Mouse (Mus musculus) liver, embryonic 14.5 days (tissue): ENCODE results near the gene Ddc. TPM values are rescaled to one million over a fixed set of nuclear protein-coding genes. Genes with fewer than 3 reads are reported as not detected.

Source experiments
- ATAC-seq: fragments of 200-750 bp; cut with Nextera tagmentation; 2 replicates; pipeline ENCODE4 v1.8.0; 2017; ENCODE audit warnings: moderate number of reproducible peaks, mild to moderate bottlenecking, moderate library complexity; ENCODE audit not compliant: insufficient read depth
- DNase-seq, 3 experiments: peaks; one replicate each; pipeline ENCODE4 v3.0.0-alpha.2; 2012 to 2013; ENCODE audit warnings: low read depth in 3 of 3, low spot score in 3 of 3
- H3K27ac ChIP-seq: fragments of 300-500 bp; sonication (generic); 2 replicates; pipeline ENCODE4 v1.5.1; 2014; ENCODE audit warnings: moderate library complexity, mild to moderate bottlenecking, control low read depth, inconsistent platforms
- H3K27me3 ChIP-seq: fragments of 300-500 bp; sonication (generic); 2 replicates; pipeline ENCODE4 v1.6.1; 2014; ENCODE audit warnings: mild to moderate bottlenecking, low read length, moderate library complexity; ENCODE audit not compliant: control insufficient read depth, insufficient read depth
- H3K36me3 ChIP-seq: fragments of 300-500 bp; sonication (generic); replicated peaks from 2 replicates; pipeline ENCODE4 v1.6.1; 2014; ENCODE audit warnings: low read depth; ENCODE audit not compliant: control insufficient read depth, insufficient read depth
- H3K4me1 ChIP-seq, 2 experiments: fragments of 200-500 bp in 1 of 2; fragments of 300-500 bp in 1 of 2; sonication (generic) in 1 of 2; replicated peaks; 2 replicates each; pipeline ENCODE4 v1.6.1; 2012 to 2014; ENCODE audit warnings: antibody characterized with exemption in 1 of 2, inconsistent platforms in 1 of 2, low read length in 1 of 2; ENCODE audit not compliant: control insufficient read depth in 2 of 2, insufficient read depth in 2 of 2
- H3K4me2 ChIP-seq: fragments of 300-500 bp; sonication (generic); 2 replicates; pipeline ENCODE4 v1.6.1; 2014; ENCODE audit warnings: low read depth, mild to moderate bottlenecking, control low read depth, moderate library complexity
- H3K4me3 ChIP-seq, 2 experiments: fragments of 200-500 bp in 1 of 2; fragments of 300-500 bp in 1 of 2; sonication (generic) in 1 of 2; 2 replicates each; pipeline ENCODE4 v1.5.1; 2012 to 2014; ENCODE audit warnings: low read depth in 2 of 2, low read length in 2 of 2, mild to moderate bottlenecking in 2 of 2, control low read depth in 1 of 2, inconsistent platforms in 1 of 2, moderate library complexity in 1 of 2; ENCODE audit not compliant: insufficient read depth in 1 of 2
- H3K9ac ChIP-seq: fragments of 300-500 bp; sonication (generic); replicated peaks from 2 replicates; pipeline ENCODE4 v1.6.1; 2014; ENCODE audit warnings: mild to moderate bottlenecking, control low read depth, moderate library complexity
- H3K9me3 ChIP-seq: fragments of 300-500 bp; sonication (generic); 2 replicates; pipeline ENCODE4 v1.6.1; 2016; ENCODE audit warnings: low read length, mixed read lengths; ENCODE audit not compliant: control insufficient read depth
- CTCF ChIP-seq: IDR thresholded peaks from 2 replicates; pipeline ENCODE4 v1.5.1; 2016; ENCODE audit warnings: antibody characterized with exemption, low read depth, control low read depth
- EP300 ChIP-seq: IDR thresholded peaks from 2 replicates; pipeline ENCODE4 v1.6.1; 2016; ENCODE audit warnings: antibody characterized with exemption, low read depth
- WGBS: fragments of 180-500 bp; shearing (Covaris S2); extraction: QIAGEN DNeasy Blood & Tissue Kit; methylation state at CpG from one replicate; pipeline ENCODE4 v1.1.7; 2014; ENCODE audit not compliant: insufficient replicate concordance; 5-methylcytosine and 5-hydroxymethylcytosine counted together
- polyA plus RNA-seq, 2 experiments: library from polyadenylated mRNA; depleted of rRNA in 1 of 2; stranded (reverse) in 1 of 2; unstranded in 1 of 2; fragments of >200 nt; fragmentation: Nextera tagmentation in 1 of 2; extraction: Ambion mirVana in 1 of 2; gene quantifications; 2 replicates each; pipeline versions ENCODE4 v1.2.1 to v1.2.3; 2012 to 2014

Gene Ddc
- polyA plus RNA-seq, 2 experiments, result 4.3 to 7.4 TPM

DNA sequence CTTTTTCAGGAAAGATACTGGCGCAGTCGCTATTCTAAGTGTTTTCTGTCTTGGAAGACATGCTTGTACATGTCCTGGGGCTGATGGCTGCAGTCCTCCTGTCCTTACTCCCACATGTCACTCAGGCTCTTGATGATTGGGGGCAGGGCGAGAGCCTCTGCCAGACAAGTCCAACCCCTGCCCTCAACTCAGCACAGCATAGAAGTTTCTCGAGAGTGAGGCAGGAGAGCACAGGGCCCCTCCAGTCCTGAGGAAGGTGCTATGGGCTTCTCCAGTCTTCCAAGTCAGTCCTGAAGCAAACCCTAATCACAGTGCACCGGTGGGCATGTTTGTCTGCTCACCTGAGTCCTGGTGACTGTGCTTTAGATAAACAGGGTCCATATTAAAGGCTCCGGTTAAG is 69.2 kb downstream of the Ddc start:
- DNase-seq, result no peak
- no peak overlapping the region for H3K27ac ChIP-seq

DNA sequence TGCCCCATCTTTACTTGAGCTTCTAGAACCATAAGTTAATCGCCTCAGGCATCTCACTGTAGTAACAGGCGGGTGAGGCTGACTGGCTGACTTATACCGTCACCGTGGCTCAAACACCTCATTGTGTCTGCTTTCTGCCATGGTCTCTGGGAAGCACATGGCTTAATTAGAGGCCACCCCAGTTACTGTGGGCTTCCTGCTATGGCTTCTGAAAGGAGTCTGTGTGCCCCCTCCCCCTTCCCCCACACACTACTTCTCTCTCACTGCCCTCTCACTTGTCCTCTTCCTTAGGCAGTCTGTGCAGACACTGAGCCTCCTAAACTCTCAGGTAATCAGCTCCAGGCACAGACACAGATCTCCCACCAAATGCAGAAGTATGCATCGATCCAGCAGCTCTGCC is 69.7 kb downstream of the Ddc start:
- Histone ChIP-seq H3K36me3 (no peaks in the 10 kb centered on the region), H3K4me3 (no peak overlapping the region), H3K9me3 (no peaks in the 10 kb centered on the region), H3K27ac (no peak overlapping the region), H3K4me2 (no peak overlapping the region), H3K27me3 (peaks cover 17% of the 10 kb centered on the region), H3K9ac (no peak overlapping the region), H3K4me1 (peaks cover 28 to 49% of the 10 kb centered on the region in 2 experiments)
- 33% methylated on average over 5 of the region's 5 CpGs for WGBS
- TF ChIP-seq CTCF, result no peak
- no peak for TF ChIP-seq EP300
- DNase-seq (no peak), ATAC-seq (no peak)

More for the DNA sequence above, 69.2 kb downstream of the Ddc start:
- 24% methylated on average over 6 of the region's 6 CpGs for WGBS
- no peak for ATAC-seq
- H3K36me3 ChIP-seq, result no peaks in the 10 kb centered on the region
- H3K27me3 ChIP-seq, result peaks cover 17% of the 10 kb centered on the region
- TF ChIP-seq EP300 (no peak), CTCF (no peak)
- H3K4me1 ChIP-seq, result peaks cover 25 to 46% of the 10 kb centered on the region in 2 experiments
- no peak overlapping the region for H3K4me2 ChIP-seq
- no peaks in the 10 kb centered on the region for H3K9me3 ChIP-seq
- H3K4me3 ChIP-seq, result no peak overlapping the region
- H3K9ac ChIP-seq, result no peak overlapping the region

DNA sequence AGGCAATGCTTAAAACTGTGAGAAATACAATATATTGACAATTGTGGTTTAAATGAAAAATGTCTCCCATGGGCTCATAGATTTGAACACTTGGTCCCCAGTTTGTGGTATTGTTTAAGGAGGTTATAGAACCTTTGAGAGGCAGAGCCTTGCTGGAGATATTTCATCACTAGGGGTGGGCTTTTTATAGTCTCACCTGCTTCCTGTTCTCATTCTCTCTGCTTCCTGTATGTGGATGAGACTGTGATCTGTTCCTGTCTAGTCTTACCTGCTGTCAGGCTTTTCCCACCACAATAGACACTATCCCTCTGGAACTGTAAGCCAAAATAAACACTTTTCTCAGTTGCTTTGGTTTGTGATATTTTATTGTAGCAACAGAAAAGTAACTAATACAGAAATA is 71.5 kb downstream of the Ddc start:
- ATAC-seq, result no peak
- no peaks in the 10 kb centered on the region for H3K9me3 ChIP-seq
- H3K4me2 ChIP-seq, result no peak overlapping the region
- no peak overlapping the region for H3K27ac ChIP-seq
- no peak overlapping the region for H3K9ac ChIP-seq
- H3K36me3 ChIP-seq, result no peaks in the 10 kb centered on the region
- H3K4me3 ChIP-seq, result no peak overlapping the region
- peaks cover 17% of the 10 kb centered on the region for H3K27me3 ChIP-seq
- peaks cover 32 to 52% of the 10 kb centered on the region in 2 experiments for H3K4me1 ChIP-seq
- no peak for DNase-seq
- TF ChIP-seq EP300 (no peak), CTCF (no peak)

DNA sequence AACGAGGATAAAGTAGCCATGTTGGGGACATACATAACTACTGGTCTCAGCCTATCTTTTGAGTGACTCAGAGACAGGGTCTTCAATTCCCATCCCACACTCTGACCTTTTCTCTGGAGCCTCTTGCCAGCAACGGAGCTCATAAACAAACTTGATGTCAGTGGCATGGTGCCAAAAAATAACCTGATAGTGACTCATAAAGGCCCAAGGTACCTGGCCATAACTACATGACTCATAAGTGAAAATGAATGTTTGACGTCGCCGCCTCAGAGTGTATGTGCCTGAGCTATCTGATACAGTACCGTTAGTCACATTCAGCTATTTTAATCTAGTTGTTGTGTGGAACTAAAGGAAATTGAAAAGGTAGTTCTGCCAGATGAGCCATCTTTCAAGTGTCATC is 72.3 kb downstream of the Ddc start:
- TF ChIP-seq CTCF (no peak), EP300 (no peak)
- Histone ChIP-seq H3K4me2 (no peak overlapping the region), H3K4me1 (peaks cover 38 to 54% of the 10 kb centered on the region in 2 experiments), H3K27ac (no peak overlapping the region), H3K27me3 (peaks cover 17% of the 10 kb centered on the region), H3K9me3 (no peaks in the 10 kb centered on the region), H3K9ac (no peak overlapping the region), H3K36me3 (no peaks in the 10 kb centered on the region), H3K4me3 (no peak overlapping the region)
- DNase-seq, result no peak
- ATAC-seq, result no peak
- WGBS, result 63% methylated on average over 6 of the region's 6 CpGs

DNA sequence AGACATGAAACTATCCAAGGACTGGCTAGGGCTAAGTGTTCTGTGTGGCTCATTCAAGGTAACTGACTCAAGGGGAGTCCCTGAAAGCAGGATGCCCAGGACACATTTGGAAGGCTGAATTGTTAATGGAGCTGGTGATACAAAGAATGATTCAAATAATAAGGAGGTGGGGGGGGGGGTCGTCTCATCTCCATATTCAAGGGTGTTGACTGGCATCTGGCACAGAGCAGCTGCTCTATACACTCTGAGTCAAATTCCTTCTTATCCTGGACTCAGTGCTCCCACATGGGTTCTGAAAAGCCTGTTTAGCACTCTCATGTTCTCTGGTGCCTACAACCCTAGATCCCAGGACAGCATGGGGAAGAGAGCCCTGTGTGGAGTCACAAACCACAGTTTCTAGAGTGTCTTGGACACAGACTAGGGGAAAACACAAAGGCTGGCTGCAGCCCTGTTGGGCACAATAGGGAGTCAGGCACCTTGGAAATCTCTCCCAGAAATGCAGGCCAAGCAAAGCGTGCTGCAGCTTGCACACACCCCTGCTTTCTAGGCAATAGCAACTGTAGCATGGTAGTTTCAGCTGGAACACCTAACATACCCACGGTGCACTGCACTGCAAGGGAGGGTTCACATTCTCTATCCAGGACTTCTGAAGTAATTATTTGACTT is 72.8 kb downstream of the Ddc start:
- Histone ChIP-seq H3K4me1 (peaks cover 42 to 59% of the 10 kb centered on the region in 2 experiments), H3K27ac (no peak overlapping the region), H3K4me2 (no peak overlapping the region), H3K4me3 (no peak overlapping the region), H3K27me3 (peaks cover 17% of the 10 kb centered on the region), H3K36me3 (no peaks in the 10 kb centered on the region), H3K9ac (no peak overlapping the region), H3K9me3 (no peaks in the 10 kb centered on the region)
- ATAC-seq (no peak), DNase-seq (no peak)
- 69% methylated on average over 3 of the region's 3 CpGs for WGBS
- no peak for TF ChIP-seq CTCF
- no peak for TF ChIP-seq EP300
